Mouse (Mus musculus) layer of hippocampus, postnatal 10 days (tissue): ENCODE measurements around the gene Gba2. TPM values are rescaled to one million over a fixed set of nuclear protein-coding genes. Genes with fewer than 3 reads are reported as not detected.
"Not testable (repeated sequence)": the region's sequence is repeated elsewhere in the genome, so short reads cannot be mapped to it uniquely, and the experiment has no call there.

Source experiments
- DNase-seq, 2 experiments: peaks; one replicate each; pipeline ENCODE4 v3.0.0; 2021; ENCODE audit warnings: low spot score in 2 of 2
- long read RNA-seq: library from polyadenylated mRNA; stranded (forward); transcript quantifications from one replicate; pipeline ENCODE4 v2.0.0, GENCODE M21; 2023
- total RNA-seq, 2 experiments: library from RNA; stranded (reverse); gene quantifications; 2 replicates each; pipeline ENCODE4 v1.2.3; 2021

The Gba2 gene
- total RNA-seq: 10 to 100 TPM; 56.8 to 57.7 TPM
- long read RNA-seq, transcript Gba2-201 (17 exons, 3,544 nt): major isoform, 30 of 76 reads
- long read RNA-seq, partial matches to known transcripts: 31 of 76 reads
- long read RNA-seq, other reads (novel, unspliced or antisense): 14 of 76 reads

GRCm38 (mm10) chr4:43578376-43579204, at the start of gene Gba2, which contains the start of gene Rgp1:
Gba2 (minus strand) TSS chr4:43578873.
Rgp1 (plus strand) TSS chr4:43578715.
- DNase-seq: peak; percentile 78 to 85

GRCm38 (mm10) chr4:43620146-43620778, 41.6 kb upstream of the Gba2 start:
- DNase-seq: no peak

DNA sequence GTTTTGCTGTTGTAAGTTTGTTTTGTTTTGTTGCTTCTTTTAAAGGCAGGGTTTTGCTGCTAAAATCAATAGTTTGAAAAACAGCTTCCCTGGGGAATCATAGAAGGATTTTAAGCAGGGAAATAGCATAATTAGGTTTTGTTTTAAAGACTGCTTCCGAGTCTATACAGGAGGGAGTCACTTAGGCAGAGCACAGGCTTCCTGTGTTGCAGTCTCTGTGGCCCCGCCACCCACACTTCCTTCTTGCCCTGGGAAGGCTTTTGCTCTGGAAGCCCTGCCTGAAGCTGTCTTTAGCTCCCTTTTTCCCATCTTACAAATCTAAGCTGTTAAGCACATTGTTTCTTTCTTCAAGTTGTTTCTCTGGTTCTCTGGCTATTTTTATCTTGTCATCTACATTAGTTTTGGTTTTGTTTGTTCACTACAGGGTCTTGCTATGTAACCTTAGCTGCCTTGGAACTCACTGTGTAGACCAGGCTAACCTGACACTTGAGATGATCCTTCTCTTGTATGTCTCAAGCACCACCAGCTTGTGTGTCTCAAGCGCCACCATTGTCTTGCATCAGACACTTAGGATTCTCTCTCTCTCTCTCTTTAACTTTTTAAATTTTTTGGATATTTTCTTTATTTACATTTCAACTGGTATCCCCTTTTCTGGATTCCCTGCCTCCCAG, 34.5 kb upstream of the Gba2 start:
- no peak for DNase-seq

GRCm38 (mm10) chr4:43612534-43612933, 33.9 kb upstream of the Gba2 start:
- no peak for DNase-seq

DNA sequence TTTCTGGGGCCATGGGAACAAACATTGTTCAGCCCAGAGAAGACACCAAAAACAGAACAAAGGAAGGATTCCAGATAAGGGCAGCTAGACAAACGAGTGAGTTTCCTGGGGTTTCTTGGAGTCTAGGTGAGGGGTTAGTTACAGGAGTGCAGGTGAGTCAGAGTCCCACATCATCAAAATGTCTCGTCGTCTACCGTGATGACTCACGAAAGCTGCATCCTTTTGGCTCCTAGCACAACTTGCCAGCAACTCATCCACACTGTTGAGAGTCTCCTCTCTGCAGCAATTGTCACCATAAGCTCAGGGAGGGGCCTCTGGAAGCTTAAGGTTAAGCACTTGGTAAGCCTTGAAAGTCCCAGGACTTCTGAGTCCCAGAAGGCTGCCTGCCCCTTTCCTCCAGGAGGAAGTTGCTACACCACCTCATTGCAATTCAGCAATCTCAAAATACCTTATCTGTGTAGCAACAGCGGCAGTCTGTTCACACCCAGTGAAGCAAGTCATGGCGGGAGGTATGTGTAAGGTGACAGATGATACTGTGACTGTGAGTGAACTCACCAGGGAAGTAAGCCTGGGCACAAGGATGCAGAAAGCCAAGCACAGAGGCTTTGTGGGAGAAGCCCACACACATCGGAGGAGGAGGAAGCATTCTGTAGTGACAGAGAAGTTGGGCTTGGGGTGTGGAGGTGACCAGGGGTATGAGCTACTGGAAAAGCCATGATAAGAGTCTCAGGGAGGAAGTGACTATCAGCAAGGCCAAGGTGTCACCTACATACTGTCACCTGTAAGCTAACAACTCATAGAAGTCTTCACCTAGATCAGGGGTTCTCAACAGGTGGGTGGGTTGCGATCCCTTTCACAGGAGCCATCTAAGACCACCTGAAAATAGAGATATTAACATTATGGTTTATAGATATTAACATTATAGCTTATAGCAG, 26.3 kb upstream of the Gba2 start:
- DNase-seq: no peak

GRCm38 (mm10) chr4:43604099-43604498, 25.4 kb upstream of the Gba2 start:
- no peak for DNase-seq

DNA sequence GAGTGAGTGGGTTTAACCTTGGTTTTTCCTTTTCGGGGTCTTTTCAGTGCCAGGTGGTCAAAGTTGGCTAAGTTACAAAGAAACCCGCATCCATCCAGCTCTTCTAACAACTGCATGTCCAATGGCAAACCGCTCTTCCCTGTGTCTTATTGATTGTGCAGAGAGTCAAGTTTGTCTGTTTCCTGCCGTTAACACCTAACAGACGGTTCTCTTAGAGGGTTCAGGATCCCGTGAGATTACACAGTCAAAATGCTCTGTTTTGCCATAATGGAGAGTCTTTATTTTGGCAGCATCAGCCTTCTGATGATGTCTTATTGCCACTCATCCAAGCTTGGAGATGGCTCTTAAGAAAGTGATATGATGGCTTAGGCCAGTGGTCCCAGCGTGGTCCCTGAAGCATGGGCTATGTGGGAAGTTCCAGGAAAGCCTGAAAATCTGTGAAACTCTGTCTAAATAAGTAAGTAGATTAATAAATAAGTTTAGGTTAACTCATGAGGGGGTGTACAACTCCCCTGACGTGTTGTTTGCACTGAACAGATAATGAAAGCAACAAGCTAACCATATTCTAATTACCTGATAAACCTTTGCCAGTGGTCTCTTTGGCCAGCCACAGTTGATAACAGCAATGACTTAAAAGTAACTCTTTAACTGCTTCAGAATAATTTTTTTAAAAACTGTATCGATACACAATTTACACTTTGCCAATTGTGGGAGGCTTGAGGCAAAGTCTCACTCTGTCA, 21.7 kb upstream of the Gba2 start:
- DNase-seq: no peak

DNA sequence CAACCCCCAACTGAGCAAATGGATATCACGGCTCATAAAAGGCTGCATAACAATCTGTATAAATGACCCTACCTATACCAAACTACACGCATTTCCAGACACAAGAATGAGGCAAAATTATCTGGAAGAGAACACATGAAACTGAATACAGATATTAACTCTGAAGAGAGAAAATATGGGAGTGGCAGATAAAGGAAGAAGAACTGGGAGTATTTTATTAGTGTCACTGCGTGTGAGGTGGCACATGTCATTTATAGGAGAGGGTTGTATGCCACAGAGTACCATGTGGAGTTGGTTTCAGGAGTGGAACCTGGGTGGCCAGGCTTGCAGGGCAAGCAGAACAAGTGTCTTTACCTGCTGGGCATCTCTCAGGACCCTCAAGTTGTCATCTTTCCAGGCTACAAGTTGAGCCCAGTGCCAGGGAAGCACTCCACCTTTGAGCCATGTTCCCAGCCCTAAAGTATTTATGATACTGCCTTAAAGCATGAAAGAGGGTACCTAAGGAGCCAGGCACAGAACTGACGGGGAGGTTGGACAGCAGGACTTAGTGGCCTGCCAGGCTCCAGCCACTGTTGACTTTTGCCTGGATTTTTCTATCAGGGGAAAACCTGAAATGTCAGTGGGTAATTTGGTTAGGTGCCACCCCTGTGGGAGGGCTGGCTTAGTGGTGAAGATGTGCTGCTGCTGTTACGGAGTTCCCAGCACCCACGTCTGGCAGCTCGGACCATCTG, 20.1 kb upstream of the Gba2 start:
- DNase-seq: no peak

GRCm38 (mm10) chr4:43598200-43598599, 19.5 kb upstream of the Gba2 start:
- DNase-seq: no peak

GRCm38 (mm10) chr4:43596597-43596996, 17.9 kb upstream of the Gba2 start:
- not testable (repeated sequence) for DNase-seq

DNA sequence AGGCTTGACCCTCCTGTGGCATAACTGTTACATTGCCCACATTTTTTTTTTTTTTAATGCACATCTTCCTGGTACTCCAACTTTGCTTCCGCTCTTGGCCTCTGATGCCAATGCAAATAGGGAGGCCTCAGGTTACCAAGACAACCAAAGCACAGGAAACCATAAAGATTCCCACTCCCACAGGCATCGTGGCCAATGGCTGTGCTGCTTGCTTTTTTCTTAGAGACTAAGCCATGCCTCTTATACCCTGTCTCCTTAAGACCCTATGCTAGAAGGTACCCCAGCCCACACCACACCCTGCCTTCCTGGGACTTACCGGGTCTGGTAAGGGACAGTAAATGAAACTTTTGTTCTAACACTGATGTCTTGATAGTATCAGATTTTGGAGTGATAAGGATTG, 14.8 kb upstream of the Gba2 start:
- DNase-seq: no peak

GRCm38 (mm10) chr4:43591961-43592360, 13.3 kb upstream of the Gba2 start:
- no peak for DNase-seq

DNA sequence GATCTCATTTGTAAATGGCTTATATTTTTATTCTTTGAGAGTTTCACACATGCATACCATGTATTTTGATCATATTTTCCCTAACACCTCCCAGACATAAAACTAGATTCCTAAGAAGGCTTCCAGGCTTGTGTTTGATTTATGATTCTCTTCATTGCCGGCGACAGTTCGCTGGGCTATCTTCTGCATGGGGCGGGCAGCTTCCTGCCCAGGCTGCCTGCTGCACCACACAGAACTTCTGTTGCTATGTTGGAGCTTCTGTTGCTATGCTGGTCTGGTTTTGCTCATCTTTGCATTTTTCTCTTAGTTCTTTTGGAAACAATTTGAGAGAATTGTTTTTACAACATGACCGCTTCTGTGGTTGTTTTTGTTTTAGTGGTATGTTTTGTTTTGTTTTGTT, 12.9 kb upstream of the Gba2 start:
- DNase-seq: no peak

DNA sequence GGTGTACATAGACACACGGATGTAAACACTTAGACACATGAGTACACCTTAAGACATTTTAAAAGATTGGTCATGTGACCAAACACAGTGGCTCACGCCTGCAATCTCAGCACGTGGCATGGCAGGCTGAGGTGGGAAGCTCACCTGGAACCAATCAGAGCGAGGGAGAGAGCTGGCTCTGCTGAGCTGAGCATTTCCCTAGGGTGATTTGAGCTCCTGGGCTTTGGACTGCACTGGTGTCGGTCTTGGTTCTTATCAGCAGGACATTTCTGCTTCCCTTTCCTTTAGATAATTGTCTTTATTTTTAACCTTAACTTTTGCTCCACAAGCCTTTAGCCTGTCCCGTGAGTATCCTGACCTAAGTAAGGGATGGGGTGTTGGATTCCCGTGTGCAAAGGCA, 9.0 kb upstream of the Gba2 start:
- DNase-seq: no peak

- no peak for DNase-seq
Measured at GRCm38 (mm10) chr4:43586411-43586810, 7.7 kb upstream of the Gba2 start.

- DNase-seq: no peak
Measured at GRCm38 (mm10) chr4:43585682-43586081, 7.0 kb upstream of the Gba2 start.

GRCm38 (mm10) chr4:43584444-43585416, 6.1 kb upstream of the Gba2 start, which contains the start of gene Msmp:
Msmp (minus strand) TSS chr4:43584494.
- DNase-seq: no peak

DNA sequence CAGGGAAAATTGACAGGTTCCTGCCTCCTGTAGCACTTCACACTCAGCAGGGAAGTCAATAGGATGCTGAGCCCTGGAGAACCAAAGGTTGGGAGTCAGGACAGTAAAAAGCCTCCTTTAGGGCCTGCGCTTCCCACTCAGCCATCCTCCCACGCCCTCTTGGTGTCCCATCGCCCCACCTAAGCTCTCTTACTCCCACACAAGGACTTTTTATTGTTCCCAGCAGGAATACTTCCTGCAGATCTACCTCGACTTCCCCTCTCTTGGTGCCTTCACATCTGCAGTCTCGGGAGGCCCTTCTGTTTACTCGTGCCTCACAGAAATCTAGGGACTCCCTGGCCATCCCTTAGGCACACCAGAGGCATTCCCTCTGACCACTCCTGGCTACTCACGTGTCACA, 4.7 kb upstream of the Gba2 start:
- no peak for DNase-seq
